Mouse (Mus musculus): ENCODE results near the gene Haus3.

DNA sequence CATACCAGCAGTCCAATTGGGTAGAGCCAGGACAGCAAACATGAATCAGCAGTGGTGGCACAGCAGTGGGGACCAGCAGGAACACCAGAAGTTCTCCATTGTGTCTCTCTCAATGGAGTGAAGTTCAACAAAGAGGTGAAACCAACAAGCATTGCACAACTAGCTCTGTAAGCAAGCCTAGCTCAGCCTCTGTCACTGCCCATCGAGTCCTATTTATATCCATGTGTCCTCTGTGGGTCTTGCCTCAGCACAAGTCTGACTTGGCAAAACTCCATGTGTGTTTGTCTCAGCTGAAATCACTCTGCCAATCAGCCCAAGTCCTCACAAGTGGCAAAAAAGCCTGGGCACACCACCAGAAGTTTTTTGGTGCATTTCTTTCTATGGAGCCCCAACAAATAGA, 63.6 kb downstream of the Haus3 start:
- no peak for TF ChIP-seq POLR2A (IDR thresholded peaks at IDR 0.05; ENCODE audit: low read depth, low read length)
- TF ChIP-seq CTCF (IDR thresholded peaks at IDR 0.05; ENCODE audit: extremely low read depth, insufficient read length, insufficient replicate concordance, low read depth, low read length) = no peak

Data from small intestine, adult 2 months (tissue).